Mouse (Mus musculus) liver, adult 2 months (tissue): Measurements from ENCODE around the gene Gabbr2. TPM values are rescaled to one million over a fixed set of nuclear protein-coding genes. Genes with fewer than 3 reads are reported as not detected.

Experiments
- DNase-seq: peaks from one replicate; pipeline ENCODE4 v3.0.0-alpha.2; 2011; ENCODE audit warnings: low read depth, low spot score; ENCODE audit errors: extremely low read depth
- H3K27ac ChIP-seq: fragments of 200-500 bp; replicated peaks from 2 replicates; pipeline ENCODE4 v1.5.1; 2012; ENCODE audit warnings: low read depth, mild to moderate bottlenecking, control low read depth, inconsistent platforms, low read length; ENCODE audit not compliant: insufficient read depth
- H3K27me3 ChIP-seq: fragments of 200-500 bp; 2 replicates; pipeline ENCODE4 v1.6.1; 2012; ENCODE audit warnings: mild to moderate bottlenecking, moderate library complexity, low read length, inconsistent platforms; ENCODE audit not compliant: control insufficient read depth, insufficient read depth
- H3K36me3 ChIP-seq: fragments of 200-500 bp; 2 replicates; pipeline ENCODE4 v1.6.1; 2012; ENCODE audit warnings: low read length, inconsistent platforms; ENCODE audit not compliant: control insufficient read depth, insufficient read depth
- H3K4me1 ChIP-seq: fragments of 200-500 bp; 2 replicates; pipeline ENCODE4 v1.6.1; 2011; ENCODE audit warnings: low read length; ENCODE audit not compliant: control insufficient read depth, insufficient read depth
- H3K4me3 ChIP-seq: fragments of 200-500 bp; 2 replicates; pipeline ENCODE4 v1.5.1; 2011; ENCODE audit warnings: low read depth, mild to moderate bottlenecking, control low read depth, low read length, moderate library complexity; ENCODE audit not compliant: insufficient read depth
- H3K79me2 ChIP-seq: fragments of 200-500 bp; 2 replicates; pipeline ENCODE4 v1.6.1; 2012; ENCODE audit warnings: inconsistent platforms, mild to moderate bottlenecking, low read length, moderate library complexity; ENCODE audit not compliant: control insufficient read depth, insufficient read depth
- H3K9ac ChIP-seq: fragments of 200-500 bp; 2 replicates; pipeline ENCODE4 v1.6.1; 2012; ENCODE audit warnings: low read depth, mild to moderate bottlenecking, control low read depth, inconsistent platforms, low read length
- CTCF ChIP-seq: fragments of 200-500 bp; IDR thresholded peaks from 2 replicates; pipeline ENCODE4 v1.5.1; 2011; ENCODE audit warnings: low read depth, low read length, control low read depth
- POLR2A ChIP-seq: fragments of 200-500 bp; IDR thresholded peaks from 2 replicates; pipeline ENCODE4 v1.6.1; 2011; ENCODE audit warnings: low read length, control low read depth; ENCODE audit not compliant: insufficient read depth; ENCODE audit errors: extremely low read depth
- WGBS: fragments of 180-500 bp; shearing (Covaris S2); methylation state at CpG from one replicate; pipeline ENCODE4 v1.1.7; 2018; 5-methylcytosine and 5-hydroxymethylcytosine counted together
- polyA plus RNA-seq: library from polyadenylated mRNA; depleted of rRNA; stranded (reverse); fragments of >200 nt; gene quantifications from 2 replicates; pipeline ENCODE4 v1.2.3, GENCODE M21; 2012
- total RNA-seq: library from RNA; depleted of rRNA; stranded (reverse); fragments of >200 nt; gene quantifications from 2 replicates; pipeline ENCODE4 v1.2.3, GENCODE M21; 2014

Gene Gabbr2
- total and polyA plus RNA-seq, 2 experiments = 7.7 to 15.0 TPM

GRCm38 (mm10) chr4:47032171-47032570, 40.5 kb upstream of the Gabbr2 start:
- TF ChIP-seq POLR2A (no peak), CTCF (no peak)
- DNase-seq = no peak
- WGBS = 82% methylated on average over 8 of the region's 8 CpGs

GRCm38 (mm10) chr4:47028791-47029190, 37.1 kb upstream of the Gabbr2 start:
- Histone ChIP-seq H3K4me3 (no peak overlapping the region), H3K9ac (no peak overlapping the region), H3K27me3 (no peaks in the 10 kb centered on the region), H3K27ac (no peak overlapping the region), H3K36me3 (no peaks in the 10 kb centered on the region), H3K79me2 (no peaks in the 10 kb centered on the region), H3K4me1 (no peaks in the 10 kb centered on the region)
- 79% methylated on average over 5 of the region's 5 CpGs for WGBS
- TF ChIP-seq CTCF (no peak), POLR2A (no peak)
- no peak for DNase-seq

More at GRCm38 (mm10) chr4:47032171-47032570, 40.5 kb upstream of the Gabbr2 start:
- Histone ChIP-seq H3K79me2 (no peaks in the 10 kb centered on the region), H3K27me3 (no peaks in the 10 kb centered on the region), H3K27ac (no peak overlapping the region), H3K4me3 (no peak overlapping the region), H3K9ac (no peak overlapping the region), H3K4me1 (no peaks in the 10 kb centered on the region), H3K36me3 (no peaks in the 10 kb centered on the region)

GRCm38 (mm10) chr4:47023949-47024348, 32.3 kb upstream of the Gabbr2 start:
- Histone ChIP-seq H3K27me3 (no peaks in the 10 kb centered on the region), H3K27ac (no peak overlapping the region), H3K4me1 (no peaks in the 10 kb centered on the region), H3K4me3 (no peak overlapping the region), H3K9ac (no peak overlapping the region), H3K36me3 (no peaks in the 10 kb centered on the region), H3K79me2 (no peaks in the 10 kb centered on the region)
- WGBS = 79% methylated on average over 6 of the region's 6 CpGs
- DNase-seq = no peak
- TF ChIP-seq POLR2A (no peak), CTCF (no peak)

- Histone ChIP-seq H3K9ac (no peak overlapping the region), H3K79me2 (no peaks in the 10 kb centered on the region), H3K4me3 (no peak overlapping the region), H3K27me3 (no peaks in the 10 kb centered on the region), H3K27ac (no peak overlapping the region), H3K4me1 (no peaks in the 10 kb centered on the region), H3K36me3 (no peaks in the 10 kb centered on the region)
- 68% methylated on average over 10 of the region's 10 CpGs for WGBS
- no peak for TF ChIP-seq POLR2A
- TF ChIP-seq CTCF = no peak
- no peak for DNase-seq
Measured at GRCm38 (mm10) chr4:47022804-47023603, 31.3 kb upstream of the Gabbr2 start.

GRCm38 (mm10) chr4:47020563-47020962, 28.9 kb upstream of the Gabbr2 start:
- Histone ChIP-seq H3K27ac (no peak overlapping the region), H3K79me2 (no peaks in the 10 kb centered on the region), H3K4me3 (no peak overlapping the region), H3K4me1 (no peaks in the 10 kb centered on the region), H3K9ac (no peak overlapping the region), H3K36me3 (no peaks in the 10 kb centered on the region), H3K27me3 (no peaks in the 10 kb centered on the region)
- peak; percentile 19 for DNase-seq
- TF ChIP-seq POLR2A = no peak
- peak; percentile 69 for TF ChIP-seq CTCF
- WGBS = 14% methylated on average over 5 of the region's 5 CpGs

- TF ChIP-seq POLR2A (no peak), CTCF (no peak)
- H3K27me3 ChIP-seq = no peaks in the 10 kb centered on the region
- no peak for DNase-seq
- 32% methylated on average over 3 of the region's 3 CpGs for WGBS
- no peak overlapping the region for H3K9ac ChIP-seq
- no peak overlapping the region for H3K27ac ChIP-seq
- no peaks in the 10 kb centered on the region for H3K36me3 ChIP-seq
- no peak overlapping the region for H3K4me3 ChIP-seq
- H3K4me1 ChIP-seq = no peaks in the 10 kb centered on the region
- no peaks in the 10 kb centered on the region for H3K79me2 ChIP-seq
Measured at GRCm38 (mm10) chr4:47015156-47015555, 23.5 kb upstream of the Gabbr2 start.
